Mouse (Mus musculus): ENCODE results near the gene Cblc. TPM values are rescaled to one million over a fixed set of nuclear protein-coding genes. Genes with fewer than 3 reads are reported as not detected.

The Cblc gene
- polyA plus RNA-seq, 1 experiment: not detected

DNA sequence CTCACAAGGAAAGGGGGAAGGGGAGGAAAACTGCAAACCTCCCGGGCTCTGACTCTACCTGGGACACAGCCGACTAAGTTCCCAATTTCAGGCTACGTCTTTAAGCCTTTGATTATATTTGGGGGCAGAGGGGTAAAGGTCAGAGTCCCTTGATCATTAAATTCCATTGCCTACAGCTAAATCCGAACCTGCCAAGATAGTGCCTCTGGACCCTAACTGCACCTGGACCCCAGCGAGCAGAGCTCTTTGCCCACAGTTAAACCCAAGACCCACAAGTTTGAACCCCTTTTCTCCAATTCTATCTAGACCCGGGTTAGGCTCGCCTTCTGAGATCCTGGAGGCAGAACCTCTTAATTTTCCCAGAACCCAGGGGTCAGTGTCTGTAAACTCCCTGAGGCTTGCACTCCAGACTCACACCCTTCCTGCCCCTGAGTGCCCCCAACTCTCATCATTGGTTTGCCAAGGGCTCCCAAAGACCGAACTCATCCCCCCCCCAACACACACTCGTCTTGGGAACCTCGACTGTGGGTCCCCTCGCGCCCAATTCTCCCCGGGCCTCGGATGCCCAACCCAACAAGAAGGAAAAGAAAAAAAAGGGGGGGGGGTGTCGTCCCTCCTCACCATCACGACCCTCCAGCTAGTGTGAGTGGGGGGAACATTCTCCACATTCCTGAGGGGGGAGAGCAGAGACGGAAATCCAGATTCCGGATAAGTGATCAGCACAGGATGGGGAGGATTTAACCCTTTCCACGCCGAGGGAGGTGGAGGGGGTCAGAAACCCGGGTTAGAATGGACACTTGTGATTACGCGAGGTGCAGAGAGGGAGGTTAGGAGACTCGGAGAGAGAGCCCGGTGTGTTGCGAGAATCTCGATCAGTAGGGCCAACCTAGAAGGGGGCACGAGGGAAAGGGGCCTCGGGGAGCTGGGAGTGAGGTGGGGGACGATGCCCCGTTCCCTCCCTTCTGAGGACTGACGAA lies 48.1 kb downstream of the Cblc start:
- Histone ChIP-seq H3K27me3 (replicated peaks) (peaks cover 74% of the 10 kb centered on the region), H3K4me1 (peaks cover 41% of the 10 kb centered on the region), H3K9me3 (no peaks in the 10 kb centered on the region), H3K36me3 (replicated peaks; ENCODE audit: low read length) (no peaks in the 10 kb centered on the region), H3K4me3 (replicated peaks) (peak overlapping the region; percentile 91)
- no peak for TF ChIP-seq FLI1 (IDR thresholded peaks at IDR 0.05; ENCODE audit: low read length)

DNA sequence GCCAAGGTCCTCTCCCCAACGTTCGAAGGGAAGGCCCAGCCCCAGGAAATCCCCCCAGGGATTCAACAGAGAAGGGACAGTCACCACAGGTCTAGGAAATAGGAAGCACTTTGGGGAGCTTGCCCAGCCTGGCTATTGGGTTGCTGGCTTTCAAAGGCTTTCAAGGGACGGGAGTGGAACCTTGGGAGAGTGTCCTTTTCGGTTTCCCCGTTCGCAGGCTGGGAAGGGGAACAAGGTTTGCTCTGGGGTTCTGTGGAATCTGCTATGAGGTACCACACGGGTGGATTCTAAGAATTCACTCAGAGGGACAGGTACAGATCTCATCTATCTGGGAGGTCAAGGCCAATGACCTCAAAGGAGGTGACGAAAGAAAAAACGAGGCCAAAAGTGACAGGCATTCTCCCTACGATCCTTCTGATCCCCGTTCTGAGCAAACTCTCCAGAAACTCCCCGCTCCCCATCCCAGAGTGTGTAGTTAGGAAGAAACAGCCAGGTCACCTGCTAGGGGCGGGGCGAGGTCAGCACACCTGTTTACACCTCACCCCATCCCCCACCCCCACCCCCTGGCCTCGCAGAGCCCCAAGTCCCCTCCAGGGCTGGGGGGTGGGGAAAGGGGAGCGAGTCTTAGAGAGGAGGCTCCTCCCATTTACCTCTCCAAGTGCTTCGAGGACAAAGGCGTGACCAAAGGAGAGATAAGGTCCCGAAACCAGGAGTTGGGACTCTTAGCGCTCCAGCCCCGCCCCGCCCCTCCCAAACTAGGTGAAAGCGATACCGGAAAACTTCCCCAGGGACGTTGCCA lies 49.0 kb downstream of the Cblc start:
- H3K36me3 ChIP-seq (replicated peaks; ENCODE audit: low read length): no peaks in the 10 kb centered on the region
- TF ChIP-seq FLI1 (IDR thresholded peaks at IDR 0.05; ENCODE audit: low read length) (no peak), GATA1 (IDR thresholded peaks at IDR 0.05; ENCODE audit: borderline replicate concordance, low read length) (no peak)
- no peak overlapping the region for H3K4me3 ChIP-seq (replicated peaks)
- peaks cover 39% of the 10 kb centered on the region for H3K4me1 ChIP-seq
- peaks cover 81% of the 10 kb centered on the region for H3K27me3 ChIP-seq (replicated peaks)
- no peaks in the 10 kb centered on the region for H3K9me3 ChIP-seq

DNA sequence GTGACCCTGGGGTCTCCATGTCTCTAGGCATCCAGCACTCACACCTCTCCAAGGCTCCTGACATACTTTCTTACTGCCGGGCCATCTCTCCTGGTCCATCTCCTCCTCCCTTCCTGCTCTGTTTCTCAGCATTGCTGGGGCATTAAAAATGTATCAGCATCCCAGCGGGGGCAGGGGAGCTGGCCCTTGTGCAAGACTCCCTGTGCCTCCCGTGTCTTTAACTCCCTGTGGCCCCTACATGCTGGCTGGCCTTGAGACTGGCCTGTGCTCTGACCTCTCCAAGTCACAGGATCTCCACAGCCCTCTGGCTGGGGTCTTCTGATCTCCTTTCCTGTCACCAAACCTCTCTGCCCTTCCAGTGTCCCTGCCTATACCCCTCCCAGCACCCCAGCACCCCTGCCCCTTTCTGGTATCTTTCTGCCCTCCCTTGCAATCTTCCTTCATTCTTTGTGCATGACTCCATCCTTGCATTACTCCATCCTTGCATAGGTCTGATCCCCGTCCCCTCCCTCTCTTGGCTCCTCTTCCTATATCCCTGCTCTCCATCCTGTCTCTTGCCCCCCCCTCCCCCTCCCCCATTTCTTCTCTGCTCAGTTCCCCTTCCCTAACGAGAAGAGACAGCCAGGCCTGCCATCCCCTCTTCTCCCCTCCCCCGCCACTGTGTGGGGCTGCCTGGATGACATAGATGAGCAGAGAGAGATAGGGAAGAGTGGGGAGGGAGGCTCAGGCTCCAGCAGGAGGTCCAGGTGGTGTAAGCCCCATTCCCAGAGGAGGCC lies 50.0 kb downstream of the Cblc start:
- TF ChIP-seq GATA1 (IDR thresholded peaks at IDR 0.05; ENCODE audit: borderline replicate concordance, low read length): no peak
- TF ChIP-seq FLI1 (IDR thresholded peaks at IDR 0.05; ENCODE audit: low read length): no peak
- Histone ChIP-seq H3K9me3 (no peaks in the 10 kb centered on the region), H3K4me3 (replicated peaks) (no peak overlapping the region), H3K27me3 (replicated peaks) (peaks cover 87% of the 10 kb centered on the region), H3K36me3 (replicated peaks; ENCODE audit: low read length) (no peaks in the 10 kb centered on the region), H3K4me1 (peaks cover 39% of the 10 kb centered on the region)

DNA sequence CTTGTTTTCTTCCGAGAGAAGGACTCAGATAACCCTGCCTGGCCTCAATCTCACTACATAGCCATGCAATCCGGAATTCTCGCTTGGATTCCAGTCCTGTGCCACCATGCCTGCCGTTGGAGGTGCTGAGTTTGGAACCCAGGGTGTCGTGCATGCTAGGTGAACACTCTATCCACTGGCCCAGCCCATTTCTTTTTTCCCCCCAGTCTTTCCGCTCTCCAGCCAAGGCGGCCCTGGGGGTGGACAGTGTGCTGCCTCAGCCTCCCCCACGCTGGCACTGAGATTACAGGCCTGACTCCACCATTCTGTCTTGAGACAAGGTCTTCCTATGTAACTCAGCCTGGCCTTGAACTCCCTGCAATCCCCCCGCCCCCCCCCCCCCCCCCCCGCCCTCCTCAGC lies 50.6 kb downstream of the Cblc start:
- Histone ChIP-seq H3K9me3 (no peaks in the 10 kb centered on the region), H3K4me1 (peaks cover 38% of the 10 kb centered on the region), H3K36me3 (replicated peaks; ENCODE audit: low read length) (no peaks in the 10 kb centered on the region), H3K27me3 (replicated peaks) (peaks cover 90% of the 10 kb centered on the region), H3K4me3 (replicated peaks) (no peak overlapping the region)
- TF ChIP-seq GATA1 (IDR thresholded peaks at IDR 0.05; ENCODE audit: borderline replicate concordance, low read length) (no peak), FLI1 (IDR thresholded peaks at IDR 0.05; ENCODE audit: low read length) (no peak)

DNA sequence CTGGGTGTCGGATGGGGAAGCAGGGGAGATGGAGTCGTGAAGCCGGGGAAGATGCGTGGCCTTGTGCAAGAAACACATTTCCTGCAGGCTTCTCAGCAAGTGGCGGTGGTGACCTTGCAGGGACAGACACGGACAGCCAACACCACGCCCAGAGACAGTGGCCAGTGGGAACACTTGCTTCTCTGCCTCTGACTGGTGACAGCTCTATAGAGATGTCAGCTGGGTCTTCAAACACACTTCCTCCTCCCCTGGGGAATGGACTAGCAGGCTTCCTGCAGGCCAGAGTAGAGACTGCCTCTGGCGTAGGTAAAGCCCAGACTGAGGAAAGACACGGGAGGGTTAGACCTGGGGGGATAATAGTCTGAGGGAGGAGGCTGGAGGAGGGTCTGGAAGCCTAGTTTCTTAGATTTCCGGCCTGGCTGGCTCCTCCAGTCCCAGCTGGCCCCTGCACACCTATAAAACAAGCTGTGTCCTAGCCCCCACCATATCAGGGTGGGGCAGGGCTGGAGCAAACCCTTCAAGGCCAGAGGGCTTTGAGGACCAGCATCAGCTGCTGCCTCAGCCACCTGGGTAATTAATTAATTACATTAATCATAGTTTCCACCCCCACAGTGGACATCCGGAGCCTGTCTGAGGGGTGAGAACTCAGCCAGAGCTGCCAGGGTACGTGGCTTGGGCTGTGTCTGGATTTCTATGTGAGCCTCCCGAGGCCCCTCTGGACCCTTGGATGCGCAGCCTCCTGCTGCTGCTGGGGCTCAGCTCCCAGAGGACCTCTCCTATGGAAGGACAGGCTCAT lies 51.8 kb downstream of the Cblc start:
- H3K4me1 ChIP-seq: peaks cover 31% of the 10 kb centered on the region
- TF ChIP-seq GATA1 (IDR thresholded peaks at IDR 0.05; ENCODE audit: borderline replicate concordance, low read length): no peak
- peaks cover 6% of the 10 kb centered on the region for H3K9me3 ChIP-seq
- H3K4me3 ChIP-seq (replicated peaks): peak overlapping the region; percentile 50
- H3K27me3 ChIP-seq (replicated peaks): peaks cover 93% of the 10 kb centered on the region
- no peaks in the 10 kb centered on the region for H3K36me3 ChIP-seq (replicated peaks; ENCODE audit: low read length)

DNA sequence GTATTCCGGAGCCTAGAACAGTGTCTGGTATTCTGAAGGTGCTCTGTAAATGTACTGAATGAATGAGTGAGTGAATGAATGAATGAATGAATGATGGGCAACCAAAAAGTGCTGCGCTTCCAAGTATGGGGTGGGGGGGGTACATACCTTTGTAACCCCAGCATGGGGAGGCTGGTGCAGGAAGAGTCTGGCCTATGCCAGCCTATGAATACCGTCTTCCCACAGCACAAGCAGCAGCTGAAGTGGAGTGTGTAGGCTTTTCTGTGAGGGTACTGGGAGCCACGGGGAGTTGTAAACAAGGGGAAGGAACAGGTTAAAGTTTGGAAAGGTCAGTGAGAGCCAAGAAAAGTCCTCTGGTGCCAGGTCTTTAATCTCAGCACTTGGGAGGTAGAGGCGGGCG lies 52.8 kb downstream of the Cblc start:
- peaks cover 94% of the 10 kb centered on the region for H3K27me3 ChIP-seq (replicated peaks)
- H3K4me3 ChIP-seq (replicated peaks): no peak overlapping the region
- TF ChIP-seq FLI1 (IDR thresholded peaks at IDR 0.05; ENCODE audit: low read length) (no peak), GATA1 (IDR thresholded peaks at IDR 0.05; ENCODE audit: borderline replicate concordance, low read length) (no peak)
- H3K9me3 ChIP-seq: peaks cover 16% of the 10 kb centered on the region
- peaks cover 21% of the 10 kb centered on the region for H3K4me1 ChIP-seq
- H3K36me3 ChIP-seq (replicated peaks; ENCODE audit: low read length): no peaks in the 10 kb centered on the region

DNA sequence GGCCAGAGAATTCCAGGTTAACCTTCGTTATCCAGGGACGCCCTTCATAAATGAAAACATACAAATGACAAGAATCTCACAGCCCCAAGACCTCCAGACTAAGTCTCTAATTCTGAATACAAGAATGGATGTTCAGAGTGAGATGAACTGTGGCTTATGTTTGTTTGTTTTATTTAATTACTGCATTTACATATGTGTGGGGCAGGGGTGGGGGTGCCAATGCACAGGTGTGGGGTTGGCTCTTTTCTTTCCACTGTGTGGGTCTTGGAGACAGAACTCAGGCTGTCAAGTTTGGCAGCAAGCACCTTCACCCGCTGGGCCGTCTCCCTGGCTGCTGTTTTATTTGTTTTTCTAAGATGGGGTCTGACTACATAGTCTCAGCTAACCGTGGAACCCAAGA lies 54.1 kb downstream of the Cblc start:
- TF ChIP-seq GATA1 (IDR thresholded peaks at IDR 0.05; ENCODE audit: borderline replicate concordance, low read length) (no peak), FLI1 (IDR thresholded peaks at IDR 0.05; ENCODE audit: low read length) (no peak)
- peaks cover 91% of the 10 kb centered on the region for H3K27me3 ChIP-seq (replicated peaks)
- peaks cover 16% of the 10 kb centered on the region for H3K9me3 ChIP-seq
- H3K36me3 ChIP-seq (replicated peaks; ENCODE audit: low read length): no peaks in the 10 kb centered on the region
- no peak overlapping the region for H3K4me3 ChIP-seq (replicated peaks)
- H3K4me1 ChIP-seq: peaks cover 19% of the 10 kb centered on the region

DNA sequence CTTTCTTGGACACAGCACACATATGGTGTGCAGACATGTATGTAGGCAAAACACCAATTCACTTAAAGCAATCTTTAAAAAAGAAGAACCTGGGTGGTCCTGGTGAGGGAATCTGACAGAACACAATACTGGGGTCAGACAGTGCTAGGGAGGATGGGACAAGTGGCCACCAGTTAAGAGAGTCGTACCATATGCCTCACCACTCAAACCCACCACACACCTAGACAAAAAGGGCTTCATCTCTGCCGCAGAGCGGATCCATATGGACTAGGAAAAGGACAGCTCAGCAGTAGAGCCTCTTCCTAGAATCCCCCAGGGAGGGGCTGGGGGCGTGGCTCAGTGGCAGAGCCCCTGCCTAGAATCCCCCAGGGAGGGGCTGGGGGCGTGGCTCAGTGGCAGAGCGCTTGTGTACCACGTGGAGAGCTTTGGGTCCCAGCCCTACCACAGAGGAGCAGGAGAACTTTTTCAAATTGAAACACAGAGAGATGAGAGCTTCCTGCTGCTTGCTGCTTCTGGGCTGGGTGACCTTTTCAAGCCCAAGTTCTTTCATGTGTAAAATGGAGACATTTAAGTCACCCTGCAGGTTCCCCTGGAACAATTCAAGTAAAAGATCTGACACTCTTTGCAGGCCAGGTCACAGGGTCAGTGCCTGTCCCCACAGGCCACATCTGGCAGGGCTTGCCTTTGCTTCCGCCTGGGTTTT lies 55.1 kb downstream of the Cblc start:
- TF ChIP-seq FLI1 (IDR thresholded peaks at IDR 0.05; ENCODE audit: low read length) (no peak), GATA1 (IDR thresholded peaks at IDR 0.05; ENCODE audit: borderline replicate concordance, low read length) (no peak)
- Histone ChIP-seq H3K27me3 (replicated peaks) (peaks cover 89% of the 10 kb centered on the region), H3K4me3 (replicated peaks) (no peak overlapping the region), H3K4me1 (peaks cover 29% of the 10 kb centered on the region), H3K9me3 (peaks cover 16% of the 10 kb centered on the region), H3K36me3 (replicated peaks; ENCODE audit: low read length) (no peaks in the 10 kb centered on the region)

Measured in megakaryocyte, embryonic 14.5 days (primary cell).